Mouse (Mus musculus) cerebellum, adult 2 months (tissue): ENCODE measurements around the gene Entpd5. TPM values are rescaled to one million over a fixed set of nuclear protein-coding genes. Genes with fewer than 3 reads are reported as not detected.

Experiments used
- DNase-seq, 2 experiments: peaks; one replicate each; pipeline ENCODE4 v3.0.0; 2021
- H3K27ac ChIP-seq: fragments of 200-500 bp; 2 replicates; pipeline ENCODE4 v1.5.1; 2012; ENCODE audit warnings: low read length, control low read depth, inconsistent platforms; ENCODE audit not compliant: insufficient read depth
- H3K27me3 ChIP-seq: fragments of 200-500 bp; 2 replicates; pipeline ENCODE4 v1.6.1; 2012; ENCODE audit warnings: inconsistent platforms, mild to moderate bottlenecking, low read length, moderate library complexity; ENCODE audit not compliant: control insufficient read depth, insufficient read depth
- H3K4me1 ChIP-seq: fragments of 200-500 bp; 2 replicates; pipeline ENCODE4 v1.6.1; 2011; ENCODE audit warnings: low read length; ENCODE audit not compliant: control insufficient read depth, insufficient read depth
- H3K4me3 ChIP-seq: fragments of 200-500 bp; replicated peaks from 2 replicates; pipeline ENCODE3; 2011; ENCODE audit warnings: mild to moderate bottlenecking, low read depth, low read length, control low read depth; ENCODE audit not compliant: insufficient read depth
- CTCF ChIP-seq: fragments of 200-500 bp; IDR thresholded peaks from 2 replicates; pipeline ENCODE4 v1.5.1; 2011; ENCODE audit warnings: low read depth, mild to moderate bottlenecking, control low read depth, low read length, moderate library complexity, borderline replicate concordance; ENCODE audit not compliant: insufficient read depth
- POLR2A ChIP-seq: fragments of 200-500 bp; IDR thresholded peaks from 2 replicates; pipeline ENCODE4 v1.6.1; 2011; ENCODE audit warnings: low read length, control low read depth, borderline replicate concordance; ENCODE audit not compliant: insufficient read depth
- WGBS: fragments of 180-500 bp; shearing (Covaris S2); methylation state at CpG from one replicate; pipeline ENCODE4 v1.1.7; 2018; 5-methylcytosine and 5-hydroxymethylcytosine counted together
- polyA plus RNA-seq: library from polyadenylated mRNA; depleted of rRNA; stranded (reverse); fragments of >200 nt; gene quantifications from 2 replicates; pipeline ENCODE4 v1.2.3, GENCODE M21; 2012

The Entpd5 gene
- polyA plus RNA-seq, 1 experiment, result 29.0 TPM

GRCm38 (mm10) chr12:84407259-84407658 is 1.6 kb downstream of the Entpd5 start:
- no peak for DNase-seq
- no peak overlapping the region for H3K27ac ChIP-seq
- no peak overlapping the region for H3K4me3 ChIP-seq
- no peaks in the 10 kb centered on the region for H3K27me3 ChIP-seq
- TF ChIP-seq CTCF, result no peak
- H3K4me1 ChIP-seq, result no peaks in the 10 kb centered on the region; the same call in 1 of the 2 replicates
- 70% methylated on average over 4 of the region's 4 CpGs for WGBS

GRCm38 (mm10) chr12:84404541-84404940 is 4.3 kb downstream of the Entpd5 start:
- 73% methylated on average over 6 of the region's 6 CpGs for WGBS
- no peaks in the 10 kb centered on the region; the same call in 1 of the 2 replicates for H3K4me1 ChIP-seq
- TF ChIP-seq CTCF, result no peak
- TF ChIP-seq POLR2A, result no peak
- DNase-seq, result no peak
- H3K27me3 ChIP-seq, result no peaks in the 10 kb centered on the region
- no peak overlapping the region for H3K4me3 ChIP-seq
- H3K27ac ChIP-seq, result no peak overlapping the region

DNA sequence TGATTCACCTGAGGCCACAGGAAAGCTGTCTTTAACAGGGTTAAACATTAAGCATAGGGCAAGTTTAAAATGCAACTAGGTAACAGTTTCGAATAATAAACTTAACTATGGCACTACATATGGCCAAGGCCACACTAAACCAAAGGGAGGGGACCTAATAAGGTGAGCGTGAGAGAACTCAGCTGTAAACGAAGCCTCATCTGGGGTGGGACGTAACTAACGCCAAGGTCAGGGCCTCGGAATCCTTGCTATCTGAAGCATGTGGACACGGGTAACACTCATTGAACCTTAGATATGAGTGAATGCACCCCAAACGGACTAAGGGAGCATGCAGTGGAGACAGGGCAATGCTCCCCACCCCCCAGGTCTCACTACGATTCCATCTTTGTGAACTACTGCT is 5.9 kb downstream of the Entpd5 start:
- no peak for TF ChIP-seq CTCF
- TF ChIP-seq POLR2A, result no peak
- WGBS, result 78% methylated on average over 9 of the region's 9 CpGs
- no peaks in the 10 kb centered on the region for H3K4me1 ChIP-seq
- H3K27me3 ChIP-seq, result no peaks in the 10 kb centered on the region
- no peak overlapping the region for H3K4me3 ChIP-seq
- no peak overlapping the region for H3K27ac ChIP-seq
- DNase-seq, result no peak

- H3K4me1 ChIP-seq, result no peaks in the 10 kb centered on the region
- WGBS, result 77% methylated on average over 3 of the region's 3 CpGs
Measured at GRCm38 (mm10) chr12:84400653-84401052, 8.2 kb downstream of the Entpd5 start.

GRCm38 (mm10) chr12:84400068-84400467 is 8.8 kb downstream of the Entpd5 start:
- DNase-seq, result no peak
- Histone ChIP-seq H3K27me3 (no peaks in the 10 kb centered on the region), H3K4me3 (no peak overlapping the region), H3K27ac (no peak overlapping the region), H3K4me1 (no peaks in the 10 kb centered on the region)
- TF ChIP-seq POLR2A (no peak), CTCF (no peak)
- WGBS, result 81% methylated on average over 3 of the region's 3 CpGs

More at GRCm38 (mm10) chr12:84400653-84401052, 8.2 kb downstream of the Entpd5 start:
- DNase-seq, result no peak
- TF ChIP-seq CTCF (no peak), POLR2A (no peak)
- H3K4me3 ChIP-seq, result no peak overlapping the region
- no peaks in the 10 kb centered on the region for H3K27me3 ChIP-seq
- no peak overlapping the region for H3K27ac ChIP-seq

DNA sequence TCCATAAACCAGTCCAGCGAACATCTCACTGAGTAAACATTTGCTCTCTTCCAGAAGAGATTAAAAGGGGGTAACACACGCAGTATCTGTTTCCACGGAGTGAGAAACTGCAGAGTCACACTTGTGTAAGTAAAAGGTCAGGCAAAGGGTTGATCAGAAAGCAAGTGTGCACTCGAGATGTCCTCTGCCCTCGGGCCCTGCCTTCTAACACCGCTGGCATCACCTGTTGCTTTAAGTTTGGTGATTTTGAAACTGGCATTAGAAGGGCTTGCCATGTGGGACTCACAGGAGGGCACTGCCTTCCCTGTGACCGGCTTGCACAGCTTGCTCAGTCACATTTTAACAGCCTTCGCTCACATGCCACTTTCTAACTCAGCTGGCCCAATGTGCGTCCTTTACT is 9.2 kb downstream of the Entpd5 start:
- Histone ChIP-seq H3K4me3 (no peak overlapping the region), H3K27ac (no peak overlapping the region), H3K4me1 (no peaks in the 10 kb centered on the region), H3K27me3 (no peaks in the 10 kb centered on the region)
- no peak for DNase-seq
- TF ChIP-seq CTCF (no peak), POLR2A (no peak)
- whole genome bisulfite sequencing, result 81% methylated on average over 9 of the region's 9 CpGs

DNA sequence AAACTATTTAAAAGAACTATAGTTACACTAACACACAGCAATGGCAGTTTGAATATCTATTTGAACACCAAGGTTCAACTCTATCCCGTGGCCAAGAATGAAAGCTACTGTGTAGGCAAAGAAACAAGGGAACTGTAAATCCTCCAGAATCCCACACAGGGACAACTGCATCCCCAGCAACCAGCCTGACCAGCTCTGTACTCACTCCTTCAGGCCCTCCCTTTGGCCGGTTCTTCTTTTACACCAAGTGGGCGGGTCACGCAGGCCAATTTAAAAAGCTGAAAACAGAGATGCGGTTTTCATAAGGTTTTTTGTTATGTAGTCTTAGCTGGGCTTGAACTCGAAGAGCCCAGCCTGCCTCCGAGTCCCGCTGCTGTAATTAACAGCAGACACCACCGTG is 9.7 kb downstream of the Entpd5 start:
- Histone ChIP-seq H3K27ac (no peak overlapping the region), H3K27me3 (no peaks in the 10 kb centered on the region), H3K4me3 (no peak overlapping the region), H3K4me1 (no peaks in the 10 kb centered on the region)
- no peak for DNase-seq
- WGBS, result 86% methylated on average over 9 of the region's 9 CpGs
- TF ChIP-seq POLR2A (no peak), CTCF (no peak)

DNA sequence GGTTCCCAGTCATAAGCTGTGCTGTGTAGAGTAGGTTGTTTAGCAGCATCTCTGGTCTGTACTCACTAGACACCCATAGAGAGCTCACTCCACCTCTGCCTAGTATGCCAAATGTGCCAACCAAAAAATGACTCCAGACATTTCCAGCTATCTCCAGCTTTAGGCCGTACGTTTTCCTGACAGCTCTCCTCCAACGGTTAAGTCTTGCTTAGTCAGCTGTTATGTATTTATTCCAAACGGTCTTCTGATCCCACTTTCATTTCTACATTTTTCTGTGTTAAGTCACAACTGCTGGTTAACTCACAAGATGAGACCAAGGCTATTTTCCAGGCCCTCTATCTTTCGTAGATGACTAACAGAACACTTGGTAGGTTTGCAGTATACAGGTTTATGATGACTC is 10.2 kb downstream of the Entpd5 start:
- TF ChIP-seq CTCF, result no peak
- TF ChIP-seq POLR2A, result no peak
- Histone ChIP-seq H3K4me3 (no peak overlapping the region), H3K4me1 (no peaks in the 10 kb centered on the region), H3K27me3 (no peaks in the 10 kb centered on the region), H3K27ac (no peak overlapping the region)
- WGBS, result 88% methylated on average over 5 of the region's 5 CpGs
- DNase-seq, result no peak
